Mouse (Mus musculus) ZHBTc4 (cell line): ENCODE data around the gene Nfix.

Experiments used
- DNase-seq: peaks from one replicate; pipeline ENCODE4 v3.0.0-alpha.2; 2011; ENCODE audit warnings: low read depth, low spot score

Nfix gene

GRCm38 (mm10) chr8:84740895-84741843 is 59.0 kb downstream of the Nfix start:
- no peak for DNase-seq

- no peak for DNase-seq
Measured at GRCm38 (mm10) chr8:84739401-84739742, 60.8 kb downstream of the Nfix start.

- DNase-seq = no peak
Measured at GRCm38 (mm10) chr8:84738715-84739400, 61.3 kb downstream of the Nfix start.

- DNase-seq = no peak
Measured at GRCm38 (mm10) chr8:84738266-84738665, 61.9 kb downstream of the Nfix start.

- peak; percentile 92 for DNase-seq
Measured at GRCm38 (mm10) chr8:84737608-84738007, 62.5 kb downstream of the Nfix start.

GRCm38 (mm10) chr8:84736521-84736920 is 63.6 kb downstream of the Nfix start:
- DNase-seq = no peak

GRCm38 (mm10) chr8:84735597-84735996 is 64.5 kb downstream of the Nfix start:
- DNase-seq = no peak

- no peak for DNase-seq
Measured at GRCm38 (mm10) chr8:84734680-84735079, 65.5 kb downstream of the Nfix start.

GRCm38 (mm10) chr8:84733959-84734358 is 66.2 kb downstream of the Nfix start:
- DNase-seq = no peak

- DNase-seq = no peak
Measured at GRCm38 (mm10) chr8:84732996-84733395, 67.1 kb downstream of the Nfix start.

GRCm38 (mm10) chr8:84732545-84732944 is 67.6 kb downstream of the Nfix start:
- no peak for DNase-seq

GRCm38 (mm10) chr8:84731371-84732177 is 68.6 kb downstream of the Nfix start:
- no peak for DNase-seq

GRCm38 (mm10) chr8:84730541-84731370 is 69.4 kb downstream of the Nfix start:
- DNase-seq = no peak

GRCm38 (mm10) chr8:84729921-84730362 is 70.2 kb downstream of the Nfix start:
- peak; percentile 78 for DNase-seq

- no peak for DNase-seq
Measured at GRCm38 (mm10) chr8:84728474-84728873, 71.7 kb downstream of the Nfix start.

GRCm38 (mm10) chr8:84725941-84726259 is 74.2 kb downstream of the Nfix start:
- DNase-seq = peak; percentile 65

GRCm38 (mm10) chr8:84725246-84725940 is 74.8 kb downstream of the Nfix start:
- no peak for DNase-seq

GRCm38 (mm10) chr8:84724683-84725082 is 75.5 kb downstream of the Nfix start:
- DNase-seq = no peak

- peak; percentile 70 for DNase-seq
Measured at GRCm38 (mm10) chr8:84723571-84723900, 76.6 kb downstream of the Nfix start.

- DNase-seq = peak; percentile 83
Measured at GRCm38 (mm10) chr8:84722850-84723570, 77.1 kb downstream of the Nfix start, which contains the start of gene G430095P16Rik. Gene G430095P16Rik, plus strand, starts transcription at chr8:84723007.
